Mouse (Mus musculus): ENCODE measurements around the gene Nf2. TPM values are rescaled to one million over a fixed set of nuclear protein-coding genes. Genes with fewer than 3 reads are reported as not detected.

Nf2 gene
- total and polyA plus RNA-seq, 3 experiments: 45.2 to 103 (median 50.7) TPM

DNA sequence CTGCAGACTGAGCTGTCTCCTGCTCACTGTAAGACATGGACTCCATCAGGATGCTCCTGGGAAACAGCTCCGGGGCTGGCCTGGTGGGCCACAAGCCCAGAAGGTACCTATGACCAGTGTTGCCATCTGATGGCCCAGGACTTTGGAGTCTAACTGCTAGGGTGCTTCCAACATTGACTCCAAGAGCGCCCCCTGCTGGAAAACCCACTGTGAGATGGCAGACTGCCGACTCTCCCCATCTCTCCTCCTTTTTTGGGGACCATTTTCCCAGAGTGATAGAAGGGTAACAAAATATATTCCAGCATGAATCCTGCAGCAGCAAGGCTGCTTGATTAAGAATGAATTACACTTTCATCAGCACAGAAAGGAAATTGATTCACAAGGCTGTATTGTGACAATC lies 76.4 kb downstream of the Nf2 start:
- TF ChIP-seq POLR2A (IDR thresholded peaks at IDR 0.05; ENCODE audit: low read depth, low read length) (no peak), CTCF (conservative IDR thresholded peaks at IDR 0.05 in 1 of 2, IDR thresholded peaks at IDR 0.05 in 1 of 2; ENCODE audit: low read depth in 2 of 2, low read length in 2 of 2) (peak; percentile 79 to 82), NELFE (IDR thresholded peaks at IDR 0.05; ENCODE audit: low read depth, low read length) (no peak), SIN3A (IDR thresholded peaks at IDR 0.05; ENCODE audit: low read length) (no peak), TBP (conservative IDR thresholded peaks at IDR 0.05; ENCODE audit: low read depth, low read length) (no peak), JUN (IDR thresholded peaks at IDR 0.05; ENCODE audit: insufficient read depth, low read depth, low read length) (no peak), IRF4 (IDR thresholded peaks at IDR 0.05; ENCODE audit: low read depth, low read length) (no peak), ELF1 (IDR thresholded peaks at IDR 0.05; ENCODE audit: low read depth, low read length) (no peak), USF1 (IDR thresholded peaks at IDR 0.05; ENCODE audit: low read depth, low read length) (no peak), CHD1 (IDR thresholded peaks at IDR 0.05; ENCODE audit: low read depth, low read length) (no peak), HCFC1 (IDR thresholded peaks at IDR 0.05; ENCODE audit: low read depth, low read length) (no peak), ZMIZ1 (IDR thresholded peaks at IDR 0.05; ENCODE audit: low read depth, low read length) (no peak), JUND (conservative IDR thresholded peaks at IDR 0.05; ENCODE audit: low read depth, low read length) (no peak), MEF2A (IDR thresholded peaks at IDR 0.05; ENCODE audit: borderline replicate concordance, low read depth, low read length) (no peak), PAX5 (IDR thresholded peaks at IDR 0.05; ENCODE audit: low read length) (no peak), MYC (IDR thresholded peaks at IDR 0.05; ENCODE audit: low read depth, low read length) (no peak), EP300 (IDR thresholded peaks at IDR 0.05; ENCODE audit: low read length) (no peak), SMC3 (IDR thresholded peaks at IDR 0.05; ENCODE audit: low read depth, low read length) (peak; percentile 80), GABPA (IDR thresholded peaks at IDR 0.05; ENCODE audit: insufficient replicate concordance, low read depth, low read length) (no peak), MAZ (IDR thresholded peaks at IDR 0.05; ENCODE audit: low read depth, low read length) (no peak), MXI1 (IDR thresholded peaks at IDR 0.05; ENCODE audit: low read depth, low read length) (no peak), RAD21 (IDR thresholded peaks at IDR 0.05; ENCODE audit: low read depth, low read length) (peak; percentile 63)
- Histone ChIP-seq H3K9me3 (replicated peaks; ENCODE audit: low read length) (no peaks in the 10 kb centered on the region), H3K27ac (ENCODE audit: insufficient read depth, low read depth) (no peak overlapping the region), H3K4me3 (replicated peaks in 1 of 3; ENCODE audit: low read depth in 2 of 3, low read length in 2 of 3, poor library complexity in 1 of 3) (no peak overlapping the region), H3K36me3 (replicated peaks in 1 of 2; ENCODE audit: control insufficient read depth in 1 of 2, insufficient read depth in 1 of 2, low read length in 1 of 2) (peaks cover 37 to 88% of the 10 kb centered on the region in 2 experiments), H3K79me2 (replicated peaks; ENCODE audit: control insufficient read depth, extremely low read depth, insufficient read depth, poor library complexity, severe bottlenecking) (no peaks in the 10 kb centered on the region), H3K4me1 (ENCODE audit: control insufficient read depth in 1 of 2, insufficient read depth in 2 of 2) (no peaks in the 10 kb centered on the region), H3K9ac (ENCODE audit: insufficient read depth, low read depth) (no peak overlapping the region), H3K27me3 (replicated peaks) (no peaks in the 10 kb centered on the region), H3K4me2 (ENCODE audit: insufficient read depth, low read depth, poor library complexity, severe bottlenecking) (no peak overlapping the region)
- peak; percentile 75 for DNase-seq (ENCODE audit: extremely low read depth)
- in situ Hi-C loops (cut with MboI; ENCODE audit: low pct_ligation_motif_present, low pct_unique_long_range_greater_than_20kb, low sequenced_read_pairs) (loop anchor here (5.0 kb wide), 2 partner anchors 36 to 44 kb away; no protein-coding TSS in a partner anchor), dilution Hi-C loops (cut with MboI; ENCODE audit: extremely low pct_ligation_motif_present, extremely low pct_unique_long_range_greater_than_20kb, low sequenced_read_pairs) (no loop called here)

DNA sequence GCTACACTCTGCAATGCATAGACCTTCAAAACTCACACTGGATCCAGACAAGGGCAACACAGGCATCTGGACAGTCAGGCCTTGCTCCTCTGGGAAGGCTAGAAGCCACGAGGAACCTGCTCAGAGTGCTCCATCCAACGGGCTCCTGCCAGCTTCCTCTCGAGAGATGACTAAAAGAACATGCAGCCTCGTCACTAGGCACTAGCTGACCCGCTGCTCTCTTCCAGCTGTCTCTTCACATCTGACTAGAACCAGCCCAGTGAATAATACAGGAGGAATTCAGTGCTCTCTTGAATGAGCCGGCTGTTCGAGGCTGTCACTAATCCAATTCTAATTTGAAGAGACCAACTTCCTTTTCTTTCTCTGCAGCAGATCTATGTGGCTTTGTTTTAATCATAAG lies 77.6 kb downstream of the Nf2 start:
- H3K36me3 ChIP-seq (replicated peaks in 1 of 2; ENCODE audit: control insufficient read depth in 1 of 2, insufficient read depth in 1 of 2, low read length in 1 of 2): peaks cover 34 to 91% of the 10 kb centered on the region in 2 experiments
- H3K27ac ChIP-seq (ENCODE audit: insufficient read depth, low read depth): no peak overlapping the region
- DNase-seq (ENCODE audit: extremely low read depth): no peak
- H3K4me3 ChIP-seq (replicated peaks in 1 of 3; ENCODE audit: low read depth in 2 of 3, low read length in 2 of 3, poor library complexity in 1 of 3): no peak overlapping the region
- H3K9me3 ChIP-seq (replicated peaks; ENCODE audit: low read length): no peaks in the 10 kb centered on the region
- dilution Hi-C loops (cut with MboI; ENCODE audit: extremely low pct_ligation_motif_present, extremely low pct_unique_long_range_greater_than_20kb, low sequenced_read_pairs) (no loop called here), in situ Hi-C loops (cut with MboI; ENCODE audit: low pct_ligation_motif_present, low pct_unique_long_range_greater_than_20kb, low sequenced_read_pairs) (loop anchor here (5.0 kb wide), 2 partner anchors 34 to 46 kb away; no protein-coding TSS in a partner anchor)
- no peaks in the 10 kb centered on the region for H3K79me2 ChIP-seq (replicated peaks; ENCODE audit: control insufficient read depth, extremely low read depth, insufficient read depth, poor library complexity, severe bottlenecking)
- no peak overlapping the region for H3K4me2 ChIP-seq (ENCODE audit: insufficient read depth, low read depth, poor library complexity, severe bottlenecking)
- no peaks in the 10 kb centered on the region for H3K27me3 ChIP-seq (replicated peaks)
- TF ChIP-seq JUND (conservative IDR thresholded peaks at IDR 0.05; ENCODE audit: low read depth, low read length): no peak
- no peak for TF ChIP-seq GABPA (IDR thresholded peaks at IDR 0.05; ENCODE audit: insufficient replicate concordance, low read depth, low read length)
- no peak for TF ChIP-seq UBTF (IDR thresholded peaks at IDR 0.05; ENCODE audit: low read depth, low read length)
- no peak for TF ChIP-seq ETS1 (conservative IDR thresholded peaks at IDR 0.05; ENCODE audit: low read depth, low read length)
- H3K9ac ChIP-seq (ENCODE audit: insufficient read depth, low read depth): no peak overlapping the region
- H3K4me1 ChIP-seq (ENCODE audit: control insufficient read depth in 1 of 2, insufficient read depth in 2 of 2): no peaks in the 10 kb centered on the region

All from CH12.LX (cell line).